Mouse (Mus musculus) CH12.LX (cell line): ENCODE data around the gene Zfp202.

Experiments used
- CTCF ChIP-seq, 2 experiments: IDR thresholded peaks in 1 of 2; conservative IDR thresholded peaks in 1 of 2; 2 replicates each; pipeline ENCODE4 v1.5.1; 2011 to 2012; ENCODE audit warnings: low read depth in 2 of 2, low read length in 2 of 2, improper control_type of control experiment in 1 of 2, inconsistent platforms in 1 of 2, mild to moderate bottlenecking in 1 of 2, moderate library complexity in 1 of 2
- E2F4 ChIP-seq: IDR thresholded peaks from 2 replicates; pipeline ENCODE4 v1.6.1; 2011; ENCODE audit warnings: low read depth, low read length, improper control_type of control experiment; ENCODE audit not compliant: insufficient replicate concordance
- ELF1 ChIP-seq: IDR thresholded peaks from 2 replicates; pipeline ENCODE4 v1.6.1; 2014; ENCODE audit warnings: low read depth, mild to moderate bottlenecking, inconsistent platforms, low read length, improper control_type of control experiment
- EP300 ChIP-seq: IDR thresholded peaks from 2 replicates; pipeline ENCODE4 v1.6.1; 2011; ENCODE audit warnings: low read length, improper control_type of control experiment
- ETS1 ChIP-seq: conservative IDR thresholded peaks from 2 replicates; pipeline ENCODE4 v1.6.1; 2012; ENCODE audit warnings: low read depth, mild to moderate bottlenecking, inconsistent platforms, low read length, improper control_type of control experiment, moderate library complexity
- MAX ChIP-seq: IDR thresholded peaks from 2 replicates; pipeline ENCODE4 v1.6.1; 2011; ENCODE audit warnings: low read length, improper control_type of control experiment
- POLR2A ChIP-seq: IDR thresholded peaks from 2 replicates; pipeline ENCODE4 v1.6.1; 2011; ENCODE audit warnings: low read depth, mild to moderate bottlenecking, improper control_type of control experiment, low read length
- POLR2AphosphoS2 ChIP-seq: IDR thresholded peaks from 2 replicates; pipeline ENCODE4 v1.6.1; 2011; ENCODE audit warnings: low read depth, low read length, improper control_type of control experiment
- RAD21 ChIP-seq: IDR thresholded peaks from 2 replicates; pipeline ENCODE4 v1.6.1; 2011; ENCODE audit warnings: low read depth, mild to moderate bottlenecking, low read length, improper control_type of control experiment, moderate library complexity
- RCOR1 ChIP-seq: conservative IDR thresholded peaks from 2 replicates; pipeline ENCODE4 v1.6.1; 2012; ENCODE audit warnings: low read depth, mild to moderate bottlenecking, inconsistent platforms, low read length, improper control_type of control experiment
- TCF12 ChIP-seq: IDR thresholded peaks from 2 replicates; pipeline ENCODE4 v1.6.1; 2014; ENCODE audit warnings: low read depth, mild to moderate bottlenecking, inconsistent platforms, low read length, improper control_type of control experiment
- USF1 ChIP-seq: IDR thresholded peaks from 2 replicates; pipeline ENCODE4 v1.6.1; 2014; ENCODE audit warnings: low read depth, mild to moderate bottlenecking, inconsistent platforms, low read length, improper control_type of control experiment
- USF2 ChIP-seq: conservative IDR thresholded peaks from 2 replicates; pipeline ENCODE4 v1.6.1; 2011; ENCODE audit warnings: low read depth, low read length, improper control_type of control experiment
- ZMIZ1 ChIP-seq: IDR thresholded peaks from 2 replicates; pipeline ENCODE4 v1.6.1; 2012; ENCODE audit warnings: low read depth, mild to moderate bottlenecking, inconsistent platforms, low read length, improper control_type of control experiment

GRCm38 (mm10) chr9:40216651-40217050, 24.5 kb downstream of the Zfp202 start:
- TF ChIP-seq USF2 = no peak
- TF ChIP-seq MAX = no peak
- no peak for TF ChIP-seq POLR2A
- no peak for TF ChIP-seq USF1
- TF ChIP-seq TCF12 = no peak
- no peak for TF ChIP-seq CTCF (conservative IDR thresholded peaks at IDR 0.05 in 1 of 2, IDR thresholded peaks at IDR 0.05 in 1 of 2; ENCODE audit: low read depth in 2 of 2, low read length in 2 of 2)
- TF ChIP-seq RCOR1 = no peak
- TF ChIP-seq E2F4 = no peak
- no peak for TF ChIP-seq ELF1
- TF ChIP-seq RAD21 = no peak
- no peak for TF ChIP-seq ZMIZ1
- no peak for TF ChIP-seq EP300
- no peak for TF ChIP-seq POLR2AphosphoS2
- TF ChIP-seq ETS1 = no peak
